Mouse (Mus musculus) kidney, adult 2 months (tissue): ENCODE measurements around the gene Nup107.

Experiments used
- CTCF ChIP-seq: fragments of 200-500 bp; conservative IDR thresholded peaks from 2 replicates; pipeline ENCODE4 v1.5.1; 2011; ENCODE audit warnings: low read depth, mild to moderate bottlenecking, control low read depth, low read length, moderate library complexity, mixed read lengths; ENCODE audit not compliant: insufficient read depth, insufficient read length
- POLR2A ChIP-seq: fragments of 200-500 bp; IDR thresholded peaks from one replicate; pipeline ENCODE4 v1.6.1; 2011; ENCODE audit warnings: low read depth, low read length, control low read depth

- TF ChIP-seq CTCF (no peak), POLR2A (no peak)
Measured at GRCm38 (mm10) chr10:117704964-117705335, 87.6 kb downstream of the Nup107 start.
